Mouse (Mus musculus) brown adipose tissue, adult 24 weeks (tissue): ENCODE results near the gene Agtrap. TPM values are rescaled to one million over a fixed set of nuclear protein-coding genes. Genes with fewer than 3 reads are reported as not detected.

Experiments
- H3K27ac ChIP-seq: fragments of 200-500 bp; replicated peaks from 2 replicates; pipeline ENCODE4 v1.5.1; 2012; ENCODE audit warnings: low read depth, mild to moderate bottlenecking, low read length
- H3K4me1 ChIP-seq: fragments of 200-500 bp; 2 replicates; pipeline ENCODE4 v1.6.1; 2012; ENCODE audit warnings: low read length, mixed read lengths; ENCODE audit not compliant: control insufficient read depth, insufficient read depth, insufficient read length
- H3K4me3 ChIP-seq: fragments of 200-500 bp; 2 replicates; pipeline ENCODE4 v1.5.1; 2012; ENCODE audit warnings: low read depth, mild to moderate bottlenecking, low read length, moderate library complexity; ENCODE audit not compliant: insufficient read depth
- polyA plus RNA-seq: library from polyadenylated mRNA; stranded (reverse); fragments of >200 nt; gene quantifications from 2 replicates; pipeline ENCODE4 v1.2.4, GENCODE M21; 2012; ENCODE audit not compliant: missing spikeins, insufficient read depth, insufficient read length

Gene Agtrap
- polyA plus RNA-seq, 1 experiment = 8.2 TPM

- Histone ChIP-seq H3K4me3 (no peak overlapping the region), H3K4me1 (peaks cover 12% of the 10 kb centered on the region), H3K27ac (no peak overlapping the region)
Observed at GRCm38 (mm10) chr4:148035440-148035839, 52.4 kb downstream of the Agtrap start.

GRCm38 (mm10) chr4:148033858-148034410, 53.9 kb downstream of the Agtrap start:
- 0 out of 2 replicates have a peak, but pooled peaks cover 3% of the 10 kb centered on the region for H3K4me1 ChIP-seq
- H3K4me3 ChIP-seq = no peak overlapping the region
- no peak overlapping the region for H3K27ac ChIP-seq

- Histone ChIP-seq H3K4me1 (no peaks in the 10 kb centered on the region), H3K27ac (no peak overlapping the region), H3K4me3 (no peak overlapping the region)
Observed at GRCm38 (mm10) chr4:148030506-148030905, 57.3 kb downstream of the Agtrap start.

GRCm38 (mm10) chr4:148029297-148029696, 58.5 kb downstream of the Agtrap start:
- Histone ChIP-seq H3K4me3 (no peak overlapping the region), H3K4me1 (no peaks in the 10 kb centered on the region), H3K27ac (no peak overlapping the region)

Other genes with a start within 250 kb of the Agtrap start
- gene Zfp933, start 239.7 kb downstream of the Agtrap start, polyA plus RNA-seq = 3.2 and 5.6 TPM in 2 replicates
- gene Miip, start 219.2 kb downstream of the Agtrap start, polyA plus RNA-seq = 4.0 and 10.3 TPM in 2 replicates
- gene Fv1, start 219.1 kb downstream of the Agtrap start, polyA plus RNA-seq = 3.3 and 5.8 TPM in 2 replicates
- gene Mfn2, start 183.3 kb downstream of the Agtrap start, polyA plus RNA-seq = 156 and 170 TPM in 2 replicates
- gene Plod1, start 151.3 kb downstream of the Agtrap start, polyA plus RNA-seq = 24.8 and 28.6 TPM in 2 replicates
- 18.7 and 19.7 TPM in 2 replicates for gene 2510039O18Rik, start 147.1 kb downstream of the Agtrap start, polyA plus RNA-seq
- not detected in 2 replicates for gene Nppb, start 102.2 kb downstream of the Agtrap start, polyA plus RNA-seq
- not detected in 2 replicates for gene Nppa, start 87.3 kb downstream of the Agtrap start, polyA plus RNA-seq
- gene Clcn6, start 49.2 kb downstream of the Agtrap start, polyA plus RNA-seq = 5.0 and 5.7 TPM in 2 replicates
- gene Mthfr, start 49.0 kb downstream of the Agtrap start, polyA plus RNA-seq = 5.7 and 6.9 TPM in 2 replicates
- gene Mad2l2, start 42.4 kb upstream of the Agtrap start, polyA plus RNA-seq = 21.6 and 26.2 TPM in 2 replicates
- not detected in 2 replicates for gene Draxin, start 42.7 kb upstream of the Agtrap start, polyA plus RNA-seq
- 37.2 and 41.9 TPM in 2 replicates for gene Fbxo6, start 64.1 kb upstream of the Agtrap start, polyA plus RNA-seq
- gene Fbxo44, start 72.5 kb upstream of the Agtrap start, polyA plus RNA-seq = 9.1 and 21.6 TPM in 2 replicates
- gene Fbxo2, start 72.6 kb upstream of the Agtrap start, polyA plus RNA-seq = not detected in 2 replicates
- gene Disp3, start 199.9 kb upstream of the Agtrap start, polyA plus RNA-seq = not detected in 2 replicates